Mouse (Mus musculus): Measurements from ENCODE around the gene Pigu. TPM values are rescaled to one million over a fixed set of nuclear protein-coding genes. Genes with fewer than 3 reads are reported as not detected.

Pigu gene
- total RNA-seq (2015): 33.3 and 41.5 TPM in 2 replicates
- 23.7 and 24.4 TPM in 2 replicates for total RNA-seq (2017)

- ATAC-seq (ENCODE audit: poor library complexity, severe bottlenecking): peak; percentile 100
Measured at GRCm38 (mm10) chr2:155356971-155357591, at the start of gene Pigu. Gene Pigu (minus strand): TSS chr2:155357430.

- peak; percentile 96 for ATAC-seq (ENCODE audit: poor library complexity, severe bottlenecking)
Measured at GRCm38 (mm10) chr2:155404635-155405034, 47.4 kb upstream of the Pigu start.

- no peak for ATAC-seq (ENCODE audit: poor library complexity, severe bottlenecking)
Measured at GRCm38 (mm10) chr2:155401926-155402325, 44.7 kb upstream of the Pigu start.

- no peak for ATAC-seq (ENCODE audit: poor library complexity, severe bottlenecking)
Measured at GRCm38 (mm10) chr2:155400276-155400675, 43.0 kb upstream of the Pigu start.

GRCm38 (mm10) chr2:155394586-155394985 lies 37.4 kb upstream of the Pigu start:
- ATAC-seq (ENCODE audit: poor library complexity, severe bottlenecking): no peak

GRCm38 (mm10) chr2:155388573-155388972 lies 31.3 kb upstream of the Pigu start:
- no peak for ATAC-seq (ENCODE audit: poor library complexity, severe bottlenecking)

- no peak for ATAC-seq (ENCODE audit: poor library complexity, severe bottlenecking)
Measured at GRCm38 (mm10) chr2:155387052-155387451, 29.8 kb upstream of the Pigu start.

- no peak for ATAC-seq (ENCODE audit: poor library complexity, severe bottlenecking)
Measured at GRCm38 (mm10) chr2:155386534-155386899, 29.3 kb upstream of the Pigu start.

- ATAC-seq (ENCODE audit: poor library complexity, severe bottlenecking): no peak
Measured at GRCm38 (mm10) chr2:155385731-155386533, 28.7 kb upstream of the Pigu start.

- peak; percentile 58 for ATAC-seq (ENCODE audit: poor library complexity, severe bottlenecking)
Measured at GRCm38 (mm10) chr2:155385090-155385489, 27.9 kb upstream of the Pigu start.

- ATAC-seq (ENCODE audit: poor library complexity, severe bottlenecking): no peak
Measured at GRCm38 (mm10) chr2:155382791-155383438, 25.7 kb upstream of the Pigu start.

- no peak for ATAC-seq (ENCODE audit: poor library complexity, severe bottlenecking)
Measured at GRCm38 (mm10) chr2:155382332-155382700, 25.1 kb upstream of the Pigu start.

- ATAC-seq (ENCODE audit: poor library complexity, severe bottlenecking): peak; percentile 83
Measured at GRCm38 (mm10) chr2:155381643-155382331, 24.6 kb upstream of the Pigu start.

GRCm38 (mm10) chr2:155381060-155381437 lies 23.8 kb upstream of the Pigu start:
- no peak for ATAC-seq (ENCODE audit: poor library complexity, severe bottlenecking)

GRCm38 (mm10) chr2:155380261-155381059 lies 23.2 kb upstream of the Pigu start, which contains the start of gene Trp53inp2:
Gene Trp53inp2 (plus strand): TSS chr2:155381059.
- ATAC-seq (ENCODE audit: poor library complexity, severe bottlenecking): no peak

- ATAC-seq (ENCODE audit: poor library complexity, severe bottlenecking): no peak
Measured at GRCm38 (mm10) chr2:155376191-155376590, 19.0 kb upstream of the Pigu start.

GRCm38 (mm10) chr2:155374521-155374920 lies 17.3 kb upstream of the Pigu start:
- no peak for ATAC-seq (ENCODE audit: poor library complexity, severe bottlenecking)

GRCm38 (mm10) chr2:155373886-155374285 lies 16.7 kb upstream of the Pigu start:
- no peak for ATAC-seq (ENCODE audit: poor library complexity, severe bottlenecking)

- peak; percentile 71 for ATAC-seq (ENCODE audit: poor library complexity, severe bottlenecking)
Measured at GRCm38 (mm10) chr2:155373302-155373701, 16.1 kb upstream of the Pigu start.

GRCm38 (mm10) chr2:155372451-155372850 lies 15.2 kb upstream of the Pigu start:
- ATAC-seq (ENCODE audit: poor library complexity, severe bottlenecking): no peak
